Mouse (Mus musculus) midbrain, embryonic 13.5 days (tissue): Measurements from ENCODE around the gene Eapp. TPM values are rescaled to one million over a fixed set of nuclear protein-coding genes. Genes with fewer than 3 reads are reported as not detected.
"Not testable (repeated sequence)": the region's sequence is repeated elsewhere in the genome, so short reads cannot be mapped to it uniquely, and the experiment has no call there.

ENCODE experiments used
- ATAC-seq: fragments of 200-750 bp; cut with Nextera tagmentation; 2 replicates; pipeline ENCODE4 v1.8.0; 2017; ENCODE audit warnings: mild to moderate bottlenecking, moderate TSS enrichment, moderate library complexity
- H3K27ac ChIP-seq: fragments of 300-500 bp; sonication (generic); 2 replicates; pipeline ENCODE4 v1.5.1; 2015; ENCODE audit warnings: inconsistent platforms, mild to moderate bottlenecking, moderate library complexity
- H3K27me3 ChIP-seq: fragments of 300-500 bp; sonication (generic); 2 replicates; pipeline ENCODE4 v1.6.1; 2015; ENCODE audit warnings: mild to moderate bottlenecking, inconsistent platforms
- H3K36me3 ChIP-seq: fragments of 300-500 bp; sonication (generic); 2 replicates; pipeline ENCODE4 v1.6.1; 2015; ENCODE audit warnings: mild to moderate bottlenecking, inconsistent platforms
- H3K4me1 ChIP-seq: fragments of 300-500 bp; sonication (generic); replicated peaks from 2 replicates; pipeline ENCODE4 v1.6.1; 2015; ENCODE audit warnings: inconsistent platforms
- H3K4me2 ChIP-seq: fragments of 300-500 bp; sonication (generic); replicated peaks from 2 replicates; pipeline ENCODE4 v1.6.1; 2015; ENCODE audit warnings: moderate library complexity, mild to moderate bottlenecking, inconsistent platforms
- H3K4me3 ChIP-seq: fragments of 300-500 bp; sonication (generic); replicated peaks from 2 replicates; pipeline ENCODE4 v1.5.1; 2015; ENCODE audit warnings: mild to moderate bottlenecking, inconsistent platforms
- H3K9ac ChIP-seq: fragments of 300-500 bp; sonication (generic); replicated peaks from 2 replicates; pipeline ENCODE4 v1.6.1; 2015; ENCODE audit warnings: mild to moderate bottlenecking, inconsistent platforms
- H3K9me3 ChIP-seq: fragments of 300-500 bp; sonication (generic); 2 replicates; pipeline ENCODE4 v1.6.1; 2016; ENCODE audit warnings: mild to moderate bottlenecking, inconsistent platforms
- WGBS: fragments of 180-500 bp; shearing (Covaris S2); methylation state at CpG from one replicate; pipeline ENCODE4 v1.1.7; 2015; 5-methylcytosine and 5-hydroxymethylcytosine counted together
- polyA plus RNA-seq: library from polyadenylated mRNA; unstranded; fragments of >200 nt; fragmentation: Nextera tagmentation; extraction: Ambion mirVana; gene quantifications from 2 replicates; pipeline ENCODE4 v1.2.1, GENCODE M21; 2015

The Eapp gene
- 95.4 and 98.4 TPM in 2 replicates for polyA plus RNA-seq

DNA sequence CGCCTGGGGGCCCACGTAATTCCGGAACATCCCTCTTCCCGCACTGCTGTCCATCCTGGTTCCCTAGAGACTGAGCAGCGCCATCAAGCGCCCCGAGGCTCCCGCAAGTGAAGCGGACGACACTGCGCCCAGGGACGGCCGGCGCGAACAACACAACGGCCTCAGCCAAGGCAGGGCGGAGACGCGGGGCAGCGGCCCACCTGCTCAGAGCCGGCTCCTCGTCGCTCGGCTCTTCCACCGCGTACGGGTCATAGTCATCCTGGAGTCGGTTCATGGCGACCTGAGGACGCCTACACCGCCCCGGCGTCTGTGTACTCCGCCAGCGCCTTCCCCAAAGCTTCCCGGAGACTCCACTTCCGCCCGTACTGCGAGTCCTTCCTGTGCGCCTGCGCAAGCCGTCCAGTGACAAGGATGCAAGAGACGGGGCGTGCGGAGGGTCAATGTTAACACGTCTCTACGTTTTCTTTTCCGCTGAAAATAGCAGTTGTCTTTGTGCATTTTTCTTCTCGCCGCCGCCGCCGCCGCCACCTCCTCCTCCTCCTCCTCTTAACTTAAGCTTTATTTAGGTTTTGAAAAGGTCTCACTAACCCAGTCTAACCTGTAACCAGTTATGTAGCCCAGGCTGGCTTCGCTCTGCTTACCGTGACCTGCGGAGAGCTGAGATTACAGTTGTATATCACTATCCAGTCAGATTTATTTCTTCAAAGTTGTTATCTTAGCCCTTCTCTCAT, at the start of gene Eapp:
TSS of gene Eapp (minus strand) at position 387 of the 731 bp plus-strand sequence.
- H3K9me3 ChIP-seq, result no peaks in the 10 kb centered on the region
- H3K9ac ChIP-seq, result peak within 1 kb of the TSS; percentile 89
- H3K36me3 ChIP-seq, result peaks cover 14% of the 10 kb centered on the region; the same call in 1 of the 2 replicates
- under 1% methylated on average over 57 of the region's 57 CpGs for WGBS
- peak; percentile 94 for ATAC-seq
- peak within 1 kb of the TSS; percentile 64 for H3K4me2 ChIP-seq
- no peaks in the 10 kb centered on the region for H3K27me3 ChIP-seq
- peak within 1 kb of the TSS; percentile 98 for H3K27ac ChIP-seq
- H3K4me3 ChIP-seq, result peak within 1 kb of the TSS; percentile 84
- peaks cover 16% of the 10 kb centered on the region for H3K4me1 ChIP-seq

GRCm38 (mm10) chr12:54738661-54739243, 43.1 kb upstream of the Eapp start:
- H3K9me3 ChIP-seq, H3K27ac ChIP-seq, H3K27me3 ChIP-seq, H3K9ac ChIP-seq, H3K36me3 ChIP-seq, H3K4me3 ChIP-seq, H3K4me1 ChIP-seq: not testable (repeated sequence)
- WGBS, result 0% methylated on average over 9 of the region's 33 CpGs
- 0 out of 2 replicates have a peak overlapping the region, but pooled peaks have one; percentile 22 for H3K4me2 ChIP-seq
- peak; percentile 64 for ATAC-seq

- not testable (repeated sequence) for H3K9ac ChIP-seq, H3K4me3 ChIP-seq, H3K4me2 ChIP-seq, H3K9me3 ChIP-seq, H3K36me3 ChIP-seq, H3K27me3 ChIP-seq, H3K4me1 ChIP-seq, H3K27ac ChIP-seq
- ATAC-seq, result peak; percentile 87
- WGBS, result no CpG with 5 or more reads among the region's 21 CpGs
Observed at GRCm38 (mm10) chr12:54737891-54738660, 42.4 kb upstream of the Eapp start.

DNA sequence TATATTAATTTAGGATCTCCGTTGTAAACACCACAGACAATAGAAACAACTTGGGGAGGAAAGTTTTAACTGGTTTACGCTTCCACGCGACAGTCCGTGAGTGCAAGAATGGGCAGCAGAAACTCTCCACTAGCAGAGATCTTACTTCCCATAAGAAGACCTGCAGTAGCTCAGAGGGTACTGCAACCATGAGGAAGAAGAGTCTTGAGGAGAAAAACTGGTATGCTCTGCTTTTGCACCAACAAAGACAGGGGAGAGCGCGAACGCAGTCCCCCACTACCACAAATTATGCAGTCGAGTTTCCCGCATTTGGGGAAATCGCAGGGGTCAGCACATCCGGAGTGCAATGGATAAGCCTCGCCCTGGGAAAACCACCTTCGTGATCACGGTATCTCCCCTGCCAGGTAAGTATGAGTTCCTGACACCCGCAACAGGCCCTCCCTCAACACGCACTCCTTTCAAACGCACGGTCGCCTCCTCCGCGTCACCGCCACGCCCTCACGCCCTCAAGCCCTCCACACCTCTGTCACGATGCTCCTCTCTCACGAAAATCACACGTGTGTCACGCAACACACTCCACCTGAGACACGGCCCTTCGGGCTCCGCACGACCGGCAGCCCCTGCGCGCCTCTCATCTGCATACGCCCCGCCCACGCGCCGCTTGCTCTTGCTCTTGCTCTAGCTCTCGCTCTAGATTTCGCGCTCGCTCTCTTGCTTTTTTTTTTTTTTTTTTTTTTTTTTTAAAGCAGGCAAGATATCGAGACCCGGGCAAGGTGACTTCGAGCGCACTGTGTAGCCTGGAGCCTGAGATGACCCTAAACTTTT, 38.8 kb upstream of the Eapp start:
- peak; percentile 64 for ATAC-seq
- peak overlapping the region; percentile 35; the same call in 1 of the 2 replicates for H3K4me2 ChIP-seq
- not testable (repeated sequence) for H3K27ac ChIP-seq

DNA sequence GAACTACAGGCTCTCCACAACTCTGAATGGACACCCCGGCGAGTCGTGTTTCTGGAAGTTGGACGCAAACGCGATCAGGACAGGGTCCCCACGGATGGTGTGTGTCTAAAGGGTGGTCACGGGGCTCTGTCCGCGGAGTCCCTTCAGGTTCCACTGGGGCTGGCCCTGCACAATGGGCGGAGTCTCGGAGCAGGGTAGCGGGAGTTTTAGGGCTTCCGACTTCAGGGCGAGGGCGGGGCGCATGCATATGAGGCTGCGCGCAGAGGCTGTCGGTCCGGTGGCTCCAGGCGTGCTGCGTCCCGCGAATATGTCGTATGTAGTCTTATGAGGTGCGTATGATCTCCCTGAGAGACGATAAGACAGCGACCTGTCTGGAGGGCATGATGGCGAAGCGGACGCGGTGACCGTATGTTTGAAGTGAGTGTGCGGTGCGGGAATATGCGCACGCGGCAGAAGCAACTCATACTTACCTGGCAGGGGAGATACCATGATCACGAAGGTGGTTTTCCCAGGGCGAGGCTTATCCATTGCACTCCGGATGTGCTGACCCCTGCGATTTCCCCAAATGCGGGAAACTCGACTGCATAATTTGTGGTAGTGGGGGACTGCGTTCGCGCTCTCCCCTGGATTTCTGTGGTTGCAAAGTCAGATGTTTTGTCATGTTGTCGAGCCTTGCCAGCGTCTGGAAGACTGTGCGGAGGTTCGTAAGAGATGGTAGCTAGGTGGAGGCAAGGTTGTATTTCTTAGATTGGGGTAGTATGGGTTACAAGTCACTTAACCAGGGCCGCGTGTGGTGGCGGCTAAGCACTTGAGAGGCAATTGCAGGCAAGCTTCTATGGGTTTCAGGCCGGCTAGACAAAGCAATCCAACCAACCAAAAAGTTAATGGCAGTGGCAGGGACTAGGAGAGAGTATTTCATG, 33.7 kb upstream of the Eapp start:
- H3K27me3 ChIP-seq, H3K9me3 ChIP-seq, H3K4me1 ChIP-seq, H3K27ac ChIP-seq, H3K9ac ChIP-seq, H3K4me3 ChIP-seq, H3K4me2 ChIP-seq, H3K36me3 ChIP-seq: not testable (repeated sequence)
- no CpG with 5 or more reads among the region's 56 CpGs for WGBS
- ATAC-seq, result peak; percentile 92

More for the DNA sequence above, 38.8 kb upstream of the Eapp start:
- 0% methylated on average over 7 of the region's 49 CpGs for WGBS
- H3K9ac ChIP-seq, H3K9me3 ChIP-seq, H3K4me3 ChIP-seq, H3K27me3 ChIP-seq, H3K4me1 ChIP-seq, H3K36me3 ChIP-seq: not testable (repeated sequence)

- WGBS, result no CpG with 5 or more reads among the region's 56 CpGs
- H3K4me1 ChIP-seq, H3K9ac ChIP-seq, H3K27me3 ChIP-seq, H3K36me3 ChIP-seq, H3K4me3 ChIP-seq, H3K27ac ChIP-seq, H3K9me3 ChIP-seq, H3K4me2 ChIP-seq: not testable (repeated sequence)
- peak; percentile 92 for ATAC-seq
Observed at GRCm38 (mm10) chr12:54718871-54719786, 23.4 kb upstream of the Eapp start.

- not testable (repeated sequence) for H3K27me3 ChIP-seq, H3K36me3 ChIP-seq, H3K27ac ChIP-seq, H3K9me3 ChIP-seq, H3K4me1 ChIP-seq, H3K4me3 ChIP-seq, H3K9ac ChIP-seq, H3K4me2 ChIP-seq, ATAC-seq
- 81% methylated on average over 9 of the region's 11 CpGs for WGBS
Observed at GRCm38 (mm10) chr12:54717516-54717915, 21.8 kb upstream of the Eapp start.

GRCm38 (mm10) chr12:54713822-54714626, 18.3 kb upstream of the Eapp start:
- no CpG with 5 or more reads among the region's 48 CpGs for WGBS
- H3K9me3 ChIP-seq, result not testable (repeated sequence)

DNA sequence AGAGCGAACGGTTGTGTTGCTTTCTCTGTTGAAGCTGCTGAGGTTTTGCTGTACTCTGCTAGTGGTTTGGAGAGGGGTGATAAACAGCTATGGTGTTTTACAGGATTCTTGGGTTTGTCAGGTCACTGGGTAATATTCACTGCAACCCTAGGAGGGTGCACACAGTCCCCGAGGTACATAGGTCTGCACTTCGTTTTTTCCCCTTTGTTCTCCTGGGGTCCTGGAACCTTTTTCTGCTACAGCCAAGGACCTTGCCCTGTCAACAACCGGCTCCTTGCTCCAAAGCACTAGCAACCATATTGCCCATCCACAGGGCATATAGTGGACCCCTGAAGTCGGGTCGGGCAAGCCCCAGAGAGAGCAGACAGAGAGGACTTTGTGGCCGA, 14.8 kb upstream of the Eapp start:
- Histone ChIP-seq H3K27ac (peak overlapping the region; percentile 74), H3K4me2 (0 out of 2 replicates have a peak overlapping the region, but pooled peaks have one; percentile 29)
- not testable (repeated sequence) for H3K36me3 ChIP-seq, H3K4me1 ChIP-seq, H3K4me3 ChIP-seq, H3K9ac ChIP-seq, H3K9me3 ChIP-seq, H3K27me3 ChIP-seq
- WGBS, result 0% methylated on average over 3 of the region's 8 CpGs
- ATAC-seq, result peak; percentile 87; the same call in 1 of the 2 replicates

More at GRCm38 (mm10) chr12:54713822-54714626, 18.3 kb upstream of the Eapp start:
- H3K9ac ChIP-seq, H3K4me2 ChIP-seq, H3K4me1 ChIP-seq, H3K36me3 ChIP-seq, H3K4me3 ChIP-seq, H3K27ac ChIP-seq, H3K27me3 ChIP-seq: not testable (repeated sequence)
- peak; percentile 63 for ATAC-seq
